Mouse (Mus musculus) CD8-positive naive resting alpha-beta T cell, adult 2 months (primary cell): ENCODE measurements at regions not wholly inside any gene's neighbourhood (a gene's known extent, or its start where the extent isn't known, plus 50 kb on each side); places are given as distances from the start of the nearest gene placed in this dataset.

Source experiments
- DNase-seq, 2 experiments: peaks; one replicate each; pipeline ENCODE4 v3.0.0; 2022; ENCODE audit warnings: low read depth in 2 of 2, low spot score in 2 of 2

DNA sequence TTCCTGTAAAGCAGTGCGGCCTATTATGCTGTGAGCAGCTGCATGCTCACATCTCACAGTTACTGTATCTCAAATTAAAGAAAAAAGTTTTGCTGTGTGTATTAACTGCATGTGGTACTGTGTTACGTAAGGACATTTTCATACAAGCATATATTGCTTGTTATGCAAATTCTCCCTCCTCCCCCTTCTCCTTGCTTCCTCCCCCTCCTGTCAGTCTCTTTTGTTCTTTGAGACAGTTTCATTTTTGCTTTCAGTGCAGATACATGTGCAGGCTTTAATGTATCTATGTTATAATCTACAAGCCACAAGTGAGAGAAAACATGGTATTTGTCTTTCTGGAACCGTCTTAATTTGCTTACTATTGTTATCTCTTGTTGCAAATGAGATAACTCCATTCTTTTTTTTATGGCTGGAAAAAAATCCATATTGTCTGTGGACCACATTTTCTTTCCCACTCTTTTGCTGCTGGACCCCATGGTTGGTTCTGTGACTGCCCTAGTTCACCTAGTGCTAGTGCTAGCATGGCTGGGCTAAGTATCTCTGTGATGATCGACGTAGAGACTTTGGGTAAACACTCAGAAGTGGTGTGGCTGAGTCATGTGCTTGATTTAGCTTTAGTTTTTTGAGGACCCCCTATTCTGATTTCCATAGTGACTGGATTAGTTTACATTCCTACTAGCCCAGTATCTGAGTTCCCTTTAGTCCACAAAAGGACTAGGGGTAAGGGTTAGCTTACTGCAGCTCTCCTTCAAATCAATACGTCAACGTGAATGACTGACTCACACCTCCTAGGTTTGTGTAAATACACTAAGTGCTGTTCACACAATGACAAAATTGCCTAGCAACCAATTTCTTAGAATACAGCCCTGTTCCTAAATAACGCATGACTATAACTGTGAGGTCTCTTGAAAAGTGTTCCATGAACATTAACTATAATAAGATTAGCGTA is 158.1 kb downstream of the Icos start:
- peak; percentile 3 to 33 for DNase-seq

DNA sequence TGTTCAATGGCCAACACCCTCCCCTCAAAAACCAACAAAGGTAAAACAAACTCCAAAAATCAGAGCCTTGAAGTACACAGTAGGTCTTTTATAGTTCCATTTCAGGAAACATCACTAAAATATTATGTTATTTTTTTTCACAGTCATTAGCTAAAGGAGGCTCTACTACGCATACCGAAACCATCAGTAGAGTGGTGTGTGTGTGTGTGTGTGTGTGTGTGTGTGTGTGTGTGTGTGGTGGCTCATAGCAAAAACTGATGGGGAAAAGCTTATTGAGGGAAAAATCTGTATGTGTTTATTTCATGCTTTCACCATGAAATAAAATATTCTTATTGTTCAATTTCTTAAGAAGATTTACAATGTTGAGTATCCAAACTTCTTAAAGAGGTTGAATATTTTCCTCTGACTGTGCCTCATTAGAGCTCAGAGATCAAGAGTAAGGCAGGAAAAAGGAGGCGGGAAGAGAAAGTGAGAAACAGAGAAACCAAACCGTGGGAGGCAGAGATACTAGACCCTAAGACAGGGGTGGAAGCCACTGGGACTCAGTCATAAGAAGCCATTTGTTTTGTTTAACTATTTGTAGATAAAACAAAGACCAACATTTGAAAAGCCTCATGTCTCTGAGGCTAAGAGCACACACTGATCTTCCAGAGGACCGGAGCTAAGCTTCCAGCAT is 159.6 kb downstream of the Icos start:
- DNase-seq: no peak

- no peak for DNase-seq
Measured at GRCm38 (mm10) chr1:61137954-61138353, 160.2 kb downstream of the Icos start.

DNA sequence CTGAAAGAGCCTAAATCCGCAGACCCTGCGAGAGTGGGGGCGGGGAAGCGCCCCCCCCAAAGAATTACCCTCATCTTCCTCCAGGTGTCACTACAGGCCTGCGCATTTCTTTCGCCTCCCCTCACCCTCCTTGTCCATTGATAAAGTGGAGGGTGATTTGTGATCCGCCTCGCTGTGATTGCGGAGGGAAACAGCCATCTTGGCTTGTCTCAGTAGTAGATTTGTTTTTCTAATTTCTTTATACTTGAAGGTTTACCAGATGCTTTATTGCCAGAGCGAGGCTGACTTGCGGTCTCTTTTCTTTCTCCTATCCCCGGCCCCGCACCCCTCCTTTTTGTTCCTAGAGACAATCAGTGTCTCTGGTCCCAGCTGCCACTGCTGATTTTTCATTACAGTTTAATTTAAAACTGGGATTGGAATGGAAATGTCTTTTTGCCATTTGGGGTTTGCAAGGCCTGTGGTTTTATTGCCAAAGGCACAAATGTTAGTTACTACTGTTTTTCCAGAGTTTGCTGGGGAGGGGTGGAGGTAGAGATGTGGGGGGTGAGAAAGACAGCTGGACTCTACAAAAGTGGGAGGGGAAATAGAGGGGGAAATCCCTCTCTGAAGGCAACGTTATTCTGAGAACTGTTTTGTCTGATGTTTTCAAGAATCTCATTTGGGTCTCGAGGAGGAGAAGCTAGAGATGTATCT is 161.7 kb downstream of the Icos start:
- DNase-seq: peak; percentile 14 to 31

GRCm38 (mm10) chr1:61139984-61140648 is 162.4 kb downstream of the Icos start:
- DNase-seq: no peak

DNA sequence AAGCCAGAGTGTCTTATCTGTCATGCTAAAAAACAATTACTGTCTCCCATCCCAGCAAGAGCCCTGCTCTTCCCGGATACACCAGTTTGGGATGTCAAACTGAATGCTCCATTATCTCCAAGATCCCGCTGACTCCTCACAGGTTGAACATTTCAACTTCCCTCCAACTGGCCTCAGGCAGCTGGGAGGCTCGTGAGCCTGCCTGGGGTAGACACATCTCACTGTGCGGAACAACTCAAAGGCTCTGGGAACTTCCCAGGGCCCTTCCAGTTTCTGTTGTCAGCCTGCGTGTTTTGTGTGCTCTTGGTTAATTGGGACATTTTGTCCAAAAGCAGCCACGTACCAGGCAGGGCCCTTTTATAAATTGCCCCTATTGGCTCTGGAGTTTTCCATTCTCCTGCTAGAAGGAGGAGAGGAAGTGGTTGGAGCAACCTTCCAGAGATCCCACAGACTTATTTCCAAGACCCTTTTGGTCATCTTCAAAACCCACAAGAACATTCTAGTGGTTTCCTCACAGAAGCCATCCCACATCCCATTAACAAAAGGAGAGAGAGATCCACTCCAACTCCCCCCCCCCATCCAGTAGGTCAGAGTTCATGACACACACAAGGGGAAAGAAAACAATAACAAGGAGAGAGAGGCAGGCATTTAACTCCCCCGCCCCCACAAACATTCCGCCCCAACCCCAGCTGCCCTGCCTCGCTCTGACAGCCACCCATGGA is 163.3 kb downstream of the Icos start:
- DNase-seq: no peak

- DNase-seq: no peak
Measured at GRCm38 (mm10) chr1:61141592-61141930, 163.8 kb downstream of the Icos start.

DNA sequence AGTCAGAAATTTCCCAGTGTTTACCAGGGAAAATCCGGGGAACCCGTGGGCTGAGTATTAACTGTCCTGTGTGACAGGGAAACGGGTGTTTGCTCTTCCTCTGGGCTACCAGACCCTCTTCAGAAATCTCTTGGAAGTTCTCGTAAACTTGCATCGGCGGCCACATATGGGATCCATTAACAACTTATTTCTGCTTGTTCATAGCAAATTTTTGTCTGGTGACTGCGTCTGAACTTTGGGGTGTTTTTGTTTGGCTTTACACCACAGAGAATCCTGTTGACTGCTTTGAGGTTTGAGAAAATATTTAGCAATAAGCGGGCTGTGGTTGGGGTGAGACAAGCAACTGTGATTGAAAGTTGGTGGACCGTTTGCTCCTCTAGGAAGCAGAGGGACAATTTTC is 164.2 kb downstream of the Icos start:
- DNase-seq: no peak

- DNase-seq: no peak
Measured at GRCm38 (mm10) chr1:61143030-61143753, 165.5 kb downstream of the Icos start.

GRCm38 (mm10) chr1:61143754-61144066 is 166.0 kb downstream of the Icos start:
- DNase-seq: no peak

GRCm38 (mm10) chr1:61145013-61145412 is 167.3 kb downstream of the Icos start:
- no peak for DNase-seq

- DNase-seq: no peak
Measured at GRCm38 (mm10) chr1:61145572-61145971, 167.8 kb downstream of the Icos start.

GRCm38 (mm10) chr1:61146222-61146723 is 168.5 kb downstream of the Icos start:
- no peak for DNase-seq

- DNase-seq: no peak
Measured at GRCm38 (mm10) chr1:61151742-61152141, 174.0 kb downstream of the Icos start.

GRCm38 (mm10) chr1:61152157-61152556 is 174.4 kb downstream of the Icos start:
- no peak for DNase-seq

DNA sequence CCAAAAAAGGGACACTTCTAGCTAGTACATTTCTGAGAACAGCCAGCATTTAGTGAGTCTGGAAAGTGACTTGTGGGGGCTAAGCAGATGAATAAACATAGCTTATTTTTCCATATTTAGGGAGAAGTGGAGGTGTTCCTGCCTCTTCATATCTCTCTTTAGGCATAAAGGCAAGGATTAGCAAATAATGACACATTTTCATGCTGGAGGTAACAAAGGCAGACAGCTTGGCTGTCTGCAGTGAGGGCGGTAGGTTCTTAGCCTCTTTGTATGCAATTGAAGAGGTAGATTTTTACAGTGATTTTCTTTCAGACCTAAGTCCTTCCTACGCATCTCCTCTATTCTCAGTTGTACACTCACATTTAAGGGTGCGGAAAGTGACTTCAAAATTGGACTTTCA is 176.5 kb downstream of the Icos start:
- DNase-seq: no peak

GRCm38 (mm10) chr1:61157271-61157670 is 179.5 kb downstream of the Icos start:
- no peak for DNase-seq

DNA sequence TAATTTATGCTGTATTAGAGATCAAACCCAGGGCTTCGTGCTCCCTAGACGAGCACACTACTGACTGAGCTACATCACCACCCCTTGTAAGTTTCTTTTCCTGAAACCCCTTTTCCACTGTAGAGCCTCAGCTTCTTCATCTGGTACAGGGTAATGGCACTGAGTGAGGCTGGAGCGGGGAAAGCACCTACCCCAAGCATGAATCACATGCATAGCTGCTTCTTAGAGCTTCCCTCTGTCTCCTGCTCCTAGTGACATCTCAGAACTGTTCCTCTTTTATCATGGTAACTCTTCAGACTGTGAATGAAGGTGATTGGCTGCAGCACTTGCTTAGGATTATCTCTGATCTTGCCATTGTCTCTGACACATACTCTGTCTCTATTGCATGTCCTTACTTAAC is 182.8 kb downstream of the Icos start:
- DNase-seq: no peak

DNA sequence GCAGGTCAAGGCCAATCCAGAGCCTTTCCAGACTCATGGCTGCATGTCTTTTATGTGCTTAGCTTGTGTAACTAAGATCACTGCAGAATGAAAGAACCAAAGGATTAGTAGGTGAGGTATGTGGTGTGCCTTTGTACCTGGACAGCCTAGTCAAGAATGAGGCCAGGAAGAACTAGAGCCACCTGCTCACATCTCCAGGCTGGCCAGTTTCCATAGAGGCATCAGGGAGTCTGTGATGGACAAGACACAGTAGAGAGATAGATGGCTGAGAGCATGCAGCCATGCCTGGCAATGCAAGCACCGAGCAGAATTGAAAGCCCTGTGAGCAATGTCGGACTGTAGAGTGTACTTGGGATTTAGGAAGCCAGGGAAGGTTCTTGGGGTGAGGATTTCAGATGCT is 186.5 kb downstream of the Icos start:
- no peak for DNase-seq

DNA sequence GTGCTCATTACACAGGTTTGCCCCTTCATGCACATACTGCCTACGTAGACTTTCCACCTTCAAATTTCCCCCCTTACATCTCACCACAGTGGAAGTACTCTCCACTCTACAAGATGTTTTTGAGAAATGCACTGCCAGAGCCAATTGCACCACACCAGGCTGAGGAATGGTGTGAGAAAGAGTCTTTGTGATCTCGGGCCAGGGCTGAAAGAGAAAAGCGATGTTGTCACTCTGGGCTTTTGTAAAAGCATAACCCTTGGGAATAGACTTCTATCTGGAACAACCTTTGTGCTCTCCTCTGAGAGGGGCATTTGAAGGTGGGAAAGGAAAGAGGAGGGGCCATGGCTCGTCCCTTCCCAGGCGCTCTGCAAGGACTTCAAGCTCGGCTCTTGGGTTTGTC is 194.2 kb downstream of the Icos start:
- no peak for DNase-seq
